Mouse (Mus musculus): ENCODE data around the gene Trpc5os.

Trpc5os gene

DNA sequence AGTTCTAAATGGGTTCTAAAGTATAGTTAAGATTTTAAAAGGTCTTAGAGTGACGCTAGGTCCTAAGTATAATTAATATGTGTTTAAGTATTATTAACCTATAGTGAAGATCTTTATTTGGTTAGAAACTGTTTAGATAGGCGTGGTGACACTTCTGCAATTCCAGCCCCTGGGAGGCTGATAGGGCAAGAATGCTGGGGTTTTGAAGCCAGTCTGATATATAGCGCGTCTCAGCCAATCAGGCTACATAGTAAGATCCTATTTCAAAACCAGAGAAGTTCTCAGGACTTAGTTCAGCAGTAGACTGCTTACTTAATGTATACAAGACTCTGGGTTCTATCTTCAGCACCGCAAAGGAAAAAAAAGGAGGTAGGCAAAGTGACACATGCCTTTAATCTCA lies at the start of gene Trpc5os:
Gene Trpc5os (plus strand): TSS at position 301 of the 400 bp plus-strand sequence.
- no peak for DNase-seq

DNA sequence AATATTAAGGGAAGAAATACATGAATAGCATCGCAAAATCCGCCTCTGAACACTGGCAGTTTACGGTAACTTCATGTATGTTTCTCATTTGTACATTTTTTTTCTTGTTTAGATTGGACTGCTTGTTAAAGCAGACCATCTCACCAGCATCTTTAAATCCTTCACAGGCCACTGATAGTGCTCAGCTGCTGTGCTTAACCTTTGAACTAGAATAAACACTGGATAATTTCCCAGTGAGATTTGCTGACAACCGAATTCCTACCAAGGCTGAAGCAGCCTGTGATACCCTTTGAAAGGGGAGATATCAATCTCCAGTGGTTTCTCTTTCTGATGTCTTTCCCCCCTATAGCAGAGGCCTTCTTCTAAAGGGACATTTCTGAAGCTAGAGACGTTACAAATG lies 48.3 kb upstream of the Trpc5os start:
- no peak for DNase-seq

DNA sequence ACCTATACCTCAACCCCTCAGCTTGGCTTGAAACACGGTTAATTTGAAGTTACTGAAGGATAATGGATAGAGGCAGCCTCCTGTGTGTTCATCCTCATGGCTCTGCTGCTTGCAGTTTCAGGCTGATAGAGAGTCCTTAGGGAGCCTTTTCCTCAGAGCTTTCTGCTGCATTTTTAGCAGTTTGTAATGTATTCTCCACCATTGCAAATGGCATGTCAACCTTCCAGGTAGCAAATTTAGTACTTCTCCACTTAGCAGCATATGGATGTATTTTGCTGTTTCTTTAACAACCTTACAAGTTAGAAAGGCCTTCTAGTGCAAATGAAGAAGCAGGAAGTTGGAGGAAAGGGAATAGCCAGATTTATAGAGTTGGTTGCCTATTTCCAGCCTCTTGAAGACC lies 36.1 kb upstream of the Trpc5os start:
- no peak for DNase-seq

DNA sequence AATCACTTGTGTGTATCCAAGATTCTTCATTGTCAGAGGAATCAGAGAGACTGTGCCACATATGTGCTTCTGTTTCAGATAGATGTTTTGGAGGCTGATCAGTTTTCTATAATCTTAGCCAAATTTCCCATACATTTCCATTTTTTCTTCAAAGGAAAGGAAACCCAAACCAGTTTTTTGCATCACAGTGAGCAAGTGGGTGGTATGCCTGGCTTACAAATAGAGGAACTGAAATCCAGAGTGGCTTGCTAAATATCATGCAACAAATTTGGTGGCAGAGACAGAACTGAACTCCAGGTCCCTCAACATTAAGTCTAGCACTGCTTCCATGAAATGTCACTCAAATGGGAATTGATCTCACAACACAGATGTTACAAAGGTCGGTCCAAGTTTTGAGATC lies 35.3 kb upstream of the Trpc5os start:
- DNase-seq: no peak

DNA sequence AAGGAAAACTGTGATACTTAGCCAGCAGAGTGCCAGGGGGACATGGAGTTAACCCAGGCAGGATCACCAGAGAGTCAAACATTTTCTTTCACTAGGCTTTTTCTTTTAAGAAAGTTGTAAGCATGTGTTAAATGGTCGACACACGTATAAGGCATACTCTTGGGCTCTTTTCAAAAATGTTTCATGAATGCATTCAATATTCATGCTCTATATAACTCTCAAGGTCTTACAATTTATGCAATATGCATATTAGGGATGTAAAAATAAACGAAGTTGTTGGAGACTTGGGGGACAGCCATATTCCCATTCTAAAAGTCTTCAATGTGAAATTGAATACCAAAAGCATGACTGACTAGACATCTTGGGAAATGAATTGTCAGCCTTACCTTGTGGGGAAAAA lies 32.5 kb upstream of the Trpc5os start:
- no peak for DNase-seq

DNA sequence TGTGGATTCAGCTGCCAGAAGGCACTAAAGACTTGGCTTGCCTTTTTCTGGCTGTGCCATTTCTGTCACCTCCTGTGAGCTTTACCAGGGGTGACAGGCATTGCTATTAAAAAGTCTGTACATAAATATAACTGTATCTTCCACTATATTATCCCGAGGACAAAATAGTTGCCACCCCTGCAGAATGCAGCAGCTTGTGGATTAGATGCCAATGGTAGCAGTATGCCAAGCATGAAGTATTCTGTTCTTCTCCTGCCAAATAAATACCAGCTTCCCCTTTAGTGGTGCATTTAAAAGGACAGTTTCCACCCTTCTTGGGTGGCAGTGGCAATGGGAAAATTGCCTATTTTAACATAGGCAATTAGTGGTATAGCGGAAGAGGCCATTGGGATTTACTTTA lies 8.0 kb downstream of the Trpc5os start:
- DNase-seq: peak; percentile 20

DNA sequence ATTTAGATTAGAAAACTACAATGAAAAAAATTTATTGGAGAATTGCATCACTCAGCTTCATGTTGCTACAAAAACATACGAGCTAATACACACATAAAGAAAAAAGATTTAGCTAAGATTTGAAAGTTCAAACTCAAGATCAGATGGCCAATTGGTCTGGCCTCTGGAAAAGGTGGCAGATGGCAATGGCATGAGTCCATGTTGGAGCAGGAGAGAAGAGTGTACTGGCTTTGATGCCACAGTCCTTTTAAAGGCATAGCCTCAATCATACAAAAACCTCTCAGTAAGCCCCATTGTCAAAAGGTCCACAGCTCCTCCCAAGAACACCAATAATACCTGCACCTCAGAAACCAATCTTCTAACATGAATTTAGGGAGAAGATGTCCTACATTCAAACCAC lies 35.0 kb downstream of the Trpc5os start:
- DNase-seq: no peak

DNA sequence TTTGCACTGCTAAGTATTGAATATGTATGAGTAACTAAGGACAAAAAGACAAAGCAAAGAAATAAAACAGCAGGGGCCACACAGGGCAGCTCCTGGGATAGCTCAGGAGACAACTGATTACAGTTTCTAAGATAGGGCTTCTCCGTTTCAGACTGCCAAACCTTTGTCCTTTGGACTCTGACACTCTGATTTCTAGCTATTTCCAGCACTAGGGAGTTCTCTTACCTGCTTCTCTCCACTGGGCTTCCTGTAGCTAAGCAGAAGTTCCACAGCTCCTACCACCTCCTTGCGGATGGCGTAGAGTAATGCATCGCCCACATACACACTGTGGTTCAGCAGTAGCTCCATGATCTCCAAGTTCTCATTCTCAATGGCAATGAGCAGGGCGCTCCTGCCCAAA lies 66.9 kb downstream of the Trpc5os start:
- no peak for DNase-seq

DNA sequence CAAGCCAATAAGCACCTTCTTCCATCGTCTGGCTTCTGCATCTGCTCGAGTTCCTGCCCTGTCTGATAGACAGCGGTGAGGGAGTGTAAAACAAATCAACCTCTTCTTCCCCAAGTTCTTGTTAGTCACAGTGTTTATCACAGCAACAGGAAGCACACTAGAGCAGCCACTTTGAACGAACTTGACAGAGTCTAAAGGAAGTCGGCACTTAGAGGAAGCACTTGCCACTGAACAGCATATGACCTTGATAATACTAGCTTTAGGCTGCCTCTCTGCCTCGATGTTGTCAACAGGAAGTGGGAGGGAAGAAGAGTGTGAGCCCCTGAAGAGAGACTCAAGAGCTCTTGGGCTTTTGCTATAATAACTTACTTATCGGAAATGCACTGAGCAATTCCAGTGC lies 69.7 kb downstream of the Trpc5os start:
- DNase-seq: no peak

Data from layer of hippocampus, adult 9-11 months (tissue).